Mouse (Mus musculus): Measurements from ENCODE around the gene Ddc.

GRCm38 (mm10) chr11:11851957-11852505, 45.9 kb downstream of the Ddc start:
- TF ChIP-seq CTCF (IDR thresholded peaks at IDR 0.05; ENCODE audit: low read depth, low read length), result no peak
- TF ChIP-seq GATA1 (IDR thresholded peaks at IDR 0.05; ENCODE audit: borderline replicate concordance, low read length), result no peak
- TF ChIP-seq TAL1 (conservative IDR thresholded peaks at IDR 0.05; ENCODE audit: low read depth, low read length), result no peak
